Mouse (Mus musculus): ENCODE measurements around the gene Il1b.
A peak's percentile ranks its signal among the peaks of the same experiment; 100 is the strongest.

Gene Il1b

DNA sequence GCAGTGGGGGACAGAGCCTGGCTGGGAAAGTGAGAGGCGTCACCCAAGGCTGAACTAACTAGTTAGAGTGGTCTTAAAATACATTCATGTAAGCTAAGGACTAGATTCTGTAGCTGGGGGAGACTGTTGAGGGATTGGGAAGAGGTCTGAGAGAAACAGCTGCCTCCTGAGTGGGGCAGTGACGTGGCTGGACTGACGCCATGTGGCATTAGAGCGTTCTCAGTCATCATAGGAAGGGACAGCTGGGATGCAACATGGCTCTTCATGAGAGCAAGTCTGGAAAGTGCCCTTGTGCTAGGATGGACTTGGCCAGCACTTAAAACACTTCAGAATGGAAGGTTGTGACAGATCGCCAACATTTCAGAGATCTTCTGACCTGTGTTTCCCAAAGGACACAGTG lies 2.1 kb downstream of the Il1b start:
- DNase-seq (ENCODE audit: low spot score): no peak

DNA sequence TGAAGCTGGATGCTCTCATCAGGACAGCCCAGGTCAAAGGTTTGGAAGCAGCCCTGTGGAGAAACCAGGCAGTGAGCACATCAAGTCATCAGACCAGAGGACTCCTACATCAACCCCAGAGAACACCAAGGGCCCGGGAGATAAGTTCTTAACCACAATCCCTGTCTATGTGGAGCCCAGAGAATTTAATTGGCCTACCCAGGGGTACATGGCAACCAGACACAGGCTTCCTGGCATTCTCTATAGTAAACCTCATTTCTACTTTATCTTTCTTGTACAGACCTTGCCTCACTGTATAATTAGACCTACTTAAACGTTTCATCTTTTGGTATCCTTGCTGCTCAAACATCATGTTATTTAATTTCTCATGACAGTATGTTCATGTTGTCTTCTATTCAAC lies 2.8 kb downstream of the Il1b start:
- no peak for DNase-seq (ENCODE audit: low spot score)

DNA sequence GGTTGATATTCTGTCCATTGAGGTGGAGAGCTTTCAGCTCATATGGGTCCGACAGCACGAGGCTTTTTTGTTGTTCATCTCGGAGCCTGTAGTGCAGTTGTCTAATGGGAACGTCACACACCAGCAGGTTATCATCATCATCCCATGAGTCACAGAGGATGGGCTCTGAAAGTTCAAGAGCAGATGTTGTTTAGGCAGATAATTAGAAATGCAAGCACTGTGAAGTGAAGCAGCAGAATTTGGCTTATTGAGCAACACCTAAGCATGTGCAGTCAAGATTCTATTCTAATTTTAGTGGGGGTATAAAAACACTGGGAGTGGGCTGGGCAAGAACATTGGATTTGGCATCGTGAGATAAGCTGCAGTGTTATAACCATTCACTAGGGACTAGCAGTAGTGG lies 3.7 kb downstream of the Il1b start:
- DNase-seq (ENCODE audit: low spot score): no peak

DNA sequence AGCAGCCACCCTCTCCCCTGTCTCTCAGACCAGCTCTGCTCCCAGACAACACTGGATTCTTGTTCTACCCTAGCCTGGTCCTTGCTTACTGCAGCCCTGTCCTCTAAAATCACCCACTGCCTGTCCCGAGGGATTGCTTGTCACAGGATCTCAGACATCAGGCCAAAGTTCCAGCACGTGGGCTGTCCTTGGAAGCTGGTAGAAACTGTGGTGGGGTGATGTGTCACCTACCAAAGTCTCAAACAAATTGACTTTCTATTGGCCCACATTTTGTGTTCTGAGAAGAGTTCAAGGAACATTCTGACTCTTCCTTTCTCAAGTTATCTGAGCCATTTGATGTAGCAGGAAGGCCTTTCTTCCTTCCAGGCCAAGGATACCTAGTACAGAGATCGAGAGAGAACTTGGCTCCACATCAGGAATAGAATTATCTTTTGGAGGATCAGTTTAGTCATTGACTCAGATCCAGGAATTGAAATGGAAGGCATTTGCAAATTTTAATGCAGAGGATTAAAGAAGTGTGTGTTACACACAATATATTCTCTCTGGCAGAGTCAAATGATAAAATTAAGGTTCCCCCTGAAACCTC lies 9.9 kb downstream of the Il1b start:
- DNase-seq (ENCODE audit: low spot score): peak; percentile 28

DNA sequence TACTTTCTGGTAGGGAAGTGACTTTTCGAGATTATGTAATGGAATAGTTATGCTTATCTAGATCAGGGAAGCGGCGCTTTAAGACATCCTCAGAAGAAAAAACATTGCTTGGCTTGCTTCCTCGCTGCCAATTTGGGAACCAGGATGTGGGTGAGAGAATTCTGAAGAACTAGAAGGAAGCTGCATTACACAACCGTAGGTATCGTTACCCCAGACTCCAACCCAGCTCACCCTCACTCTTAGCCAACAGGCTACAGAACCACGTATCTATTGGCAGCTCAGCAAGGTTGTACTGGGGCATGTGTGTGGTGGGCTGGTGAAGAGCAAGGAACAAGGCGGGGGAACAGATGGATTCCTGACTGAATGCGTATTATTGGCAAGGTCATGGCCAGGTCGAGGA lies 10.7 kb downstream of the Il1b start:
- DNase-seq (ENCODE audit: low spot score): peak; percentile 64

DNA sequence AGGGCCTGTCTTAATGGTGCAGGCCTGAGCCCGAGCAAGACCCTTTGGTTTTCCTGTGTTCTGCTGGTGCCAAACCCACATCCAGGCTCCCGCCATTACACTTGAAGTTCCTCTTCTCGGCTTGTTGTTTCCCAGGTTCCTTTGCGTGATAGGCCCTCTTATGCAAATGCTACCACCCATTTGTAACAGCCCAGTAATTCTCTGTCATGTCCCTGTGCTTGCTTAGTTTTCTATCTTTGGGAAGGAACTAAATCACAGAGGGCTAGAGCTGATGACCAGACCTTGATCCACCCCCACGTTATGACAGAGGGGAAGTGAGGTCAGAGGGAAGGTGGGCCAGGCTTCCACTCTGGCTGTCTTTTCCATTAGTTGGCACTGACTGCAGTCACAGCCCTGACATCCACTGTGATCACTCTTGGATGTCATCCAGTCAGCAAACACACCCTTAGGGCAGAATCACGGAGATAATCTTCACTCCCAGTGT lies 32.8 kb downstream of the Il1b start:
- DNase-seq (ENCODE audit: low spot score): peak; percentile 60

DNA sequence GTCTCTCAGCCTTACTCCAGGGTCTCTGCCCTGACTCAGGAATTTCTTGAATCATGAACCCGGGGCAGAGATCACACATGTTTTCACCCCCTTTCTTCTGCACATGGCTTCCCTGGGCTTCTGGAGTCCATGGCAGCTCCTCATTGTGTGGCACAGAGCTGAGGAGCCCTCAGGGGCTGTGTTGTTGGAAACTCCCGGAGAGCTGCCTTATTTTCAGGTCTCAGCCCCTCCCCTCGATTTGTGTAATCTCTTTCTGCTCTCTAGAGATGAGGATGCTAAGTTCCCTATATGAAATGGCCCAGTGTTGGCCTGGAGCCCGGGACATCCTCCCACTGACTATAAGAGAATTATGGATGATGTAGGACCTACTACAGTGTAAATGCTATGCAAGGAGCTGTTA lies 37.5 kb downstream of the Il1b start:
- no peak for DNase-seq (ENCODE audit: low spot score)

DNA sequence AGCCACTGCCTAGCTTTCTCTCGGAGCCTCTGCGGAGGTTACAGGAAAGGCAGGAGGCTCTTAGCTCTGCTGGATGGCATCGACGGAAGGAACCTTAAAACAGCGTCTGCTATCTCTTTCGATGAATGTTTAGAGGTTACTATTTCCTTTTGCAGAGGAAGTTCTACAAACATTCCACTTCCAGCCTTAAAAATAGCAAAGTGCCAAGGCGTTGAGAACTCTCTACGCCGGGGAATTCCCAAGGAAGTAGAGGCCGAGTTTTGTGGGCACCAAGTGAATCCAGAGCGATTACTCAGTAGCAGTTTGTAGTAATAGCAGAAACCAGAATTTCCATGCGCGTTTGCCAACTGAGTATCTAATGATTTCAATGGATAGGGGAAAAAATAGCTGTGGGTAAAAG lies 40.4 kb downstream of the Il1b start:
- peak; percentile 68 for DNase-seq (ENCODE audit: low spot score)

DNA sequence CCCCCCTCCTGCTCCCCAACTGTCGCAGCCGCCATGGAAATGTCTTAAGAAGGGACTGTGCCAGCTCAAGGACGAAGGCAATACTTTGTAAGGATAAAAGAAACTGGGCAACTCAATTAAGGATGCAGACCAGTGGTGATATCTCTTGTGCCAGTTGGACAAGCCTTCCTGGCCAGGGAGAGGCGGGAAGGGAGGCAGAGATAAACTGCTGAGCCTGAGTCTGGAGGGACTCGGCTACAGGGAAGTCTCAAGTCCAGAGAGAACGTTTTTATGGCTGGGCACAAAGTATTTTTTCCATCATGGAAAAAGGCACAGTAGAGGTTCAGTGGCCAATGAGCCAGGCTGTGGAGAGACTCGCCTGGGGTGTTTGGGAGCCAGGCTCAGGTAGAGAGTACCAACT lies 40.9 kb downstream of the Il1b start:
- DNase-seq (ENCODE audit: low spot score): no peak

DNA sequence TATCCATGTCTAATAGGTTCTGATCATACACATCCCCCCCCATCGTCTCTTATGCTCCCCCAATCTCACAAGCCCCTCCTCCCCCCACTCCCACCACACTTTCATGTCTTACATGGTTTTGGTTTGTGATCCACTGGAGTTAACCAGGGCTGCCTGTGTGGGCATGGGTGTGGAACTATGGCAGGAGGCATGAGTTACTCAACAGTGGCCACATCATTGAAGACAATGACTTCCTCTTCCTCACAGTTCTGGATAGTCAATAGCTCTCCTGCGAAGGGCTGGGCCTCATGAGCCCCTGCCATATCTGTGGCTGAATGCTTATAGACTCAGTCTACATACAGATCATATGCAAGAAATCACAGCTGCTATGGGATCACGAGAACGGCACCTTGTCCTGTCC lies 42.7 kb downstream of the Il1b start:
- no peak for DNase-seq (ENCODE audit: low spot score)

DNA sequence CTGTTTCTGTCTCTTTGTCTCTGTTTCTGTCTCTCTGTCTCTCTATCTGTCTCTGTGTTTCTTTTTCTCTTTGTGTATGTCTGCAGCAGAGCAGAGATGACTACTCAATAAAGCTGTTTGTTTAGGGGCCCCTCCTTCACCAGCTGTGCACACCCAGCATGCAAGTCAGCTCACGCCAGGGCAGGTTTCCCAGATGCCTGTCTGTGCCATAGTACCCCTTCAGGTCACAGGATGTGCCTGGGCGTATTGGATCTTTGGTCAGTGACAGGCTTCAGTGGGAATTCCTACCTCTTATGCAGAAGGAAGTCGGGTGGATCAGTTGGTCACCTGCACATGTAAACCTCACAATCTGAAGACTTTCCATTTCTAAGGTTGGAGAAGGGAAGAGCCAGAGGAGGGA lies 46.7 kb downstream of the Il1b start:
- no peak for DNase-seq (ENCODE audit: low spot score)

DNA sequence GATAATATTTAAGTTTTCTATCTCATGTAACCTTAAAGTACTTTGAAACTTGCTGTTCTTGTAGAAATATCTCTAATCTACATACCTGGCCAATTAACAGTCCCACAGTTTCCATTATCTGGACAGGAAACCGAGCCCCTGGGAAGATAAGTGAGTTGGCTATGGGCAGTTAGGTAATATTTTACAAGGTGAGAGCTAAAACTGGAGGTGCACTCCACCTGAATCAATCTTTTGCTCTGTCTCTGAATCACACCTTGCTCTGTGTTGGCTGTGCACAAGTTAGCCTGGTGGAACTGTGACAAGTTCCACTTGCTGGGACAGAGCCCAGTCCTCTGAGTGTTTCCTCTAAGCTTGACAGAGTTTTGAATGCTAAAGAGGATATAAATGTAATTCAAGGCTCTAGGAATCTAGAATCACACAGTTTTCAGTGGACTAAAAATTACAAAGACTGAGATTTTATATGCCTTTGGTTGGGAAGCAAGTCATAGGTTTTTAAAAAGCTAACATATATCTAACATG lies 48.8 kb downstream of the Il1b start:
- DNase-seq (ENCODE audit: low spot score): no peak

DNA sequence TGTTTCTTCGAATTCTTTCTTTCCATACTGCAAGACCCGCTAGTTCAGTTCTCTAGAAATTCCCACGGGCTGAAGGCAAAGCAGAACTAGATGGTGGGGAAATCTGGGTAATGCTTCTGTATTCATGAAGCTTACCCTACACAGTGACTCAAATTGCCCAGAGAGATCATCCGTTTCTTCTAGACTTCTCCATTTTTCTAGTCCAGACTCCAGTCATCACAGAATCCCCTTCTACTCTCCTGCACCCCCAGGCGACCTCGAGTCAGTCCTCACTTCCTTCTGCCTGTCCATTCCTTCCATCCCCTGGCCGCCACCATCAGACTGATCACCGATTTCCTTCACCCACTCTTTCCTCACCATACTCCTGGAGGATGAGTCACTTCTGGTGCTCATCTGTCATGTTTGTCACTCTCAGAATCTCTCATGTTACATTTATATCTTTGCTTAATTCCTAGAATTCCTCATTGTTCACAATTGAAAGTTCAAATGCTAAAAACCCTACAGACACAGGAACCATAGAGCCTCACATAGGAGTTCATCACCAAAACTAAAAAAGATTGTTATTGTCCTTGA lies 50.8 kb downstream of the Il1b start:
- DNase-seq (ENCODE audit: low spot score): no peak

DNA sequence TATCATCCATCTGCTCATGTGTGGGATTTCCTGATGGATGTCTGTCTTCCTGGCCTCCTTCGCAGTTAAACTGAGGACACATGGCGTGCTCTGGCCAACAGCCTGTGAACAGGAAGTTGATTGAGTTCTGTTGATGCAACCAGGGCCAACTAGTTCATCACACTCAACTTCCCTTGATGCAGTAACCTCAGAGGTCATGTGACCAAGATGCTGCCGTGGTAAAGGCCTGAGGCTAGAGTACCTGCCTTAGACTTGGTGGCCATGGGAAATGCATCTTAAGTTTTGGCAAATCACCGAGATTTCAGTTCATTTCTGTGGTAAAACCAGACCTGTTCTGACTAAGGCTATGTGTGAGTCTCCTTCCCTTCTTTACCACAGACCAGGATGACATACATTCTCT lies 55.1 kb downstream of the Il1b start:
- peak; percentile 52 for DNase-seq (ENCODE audit: low spot score)

DNA sequence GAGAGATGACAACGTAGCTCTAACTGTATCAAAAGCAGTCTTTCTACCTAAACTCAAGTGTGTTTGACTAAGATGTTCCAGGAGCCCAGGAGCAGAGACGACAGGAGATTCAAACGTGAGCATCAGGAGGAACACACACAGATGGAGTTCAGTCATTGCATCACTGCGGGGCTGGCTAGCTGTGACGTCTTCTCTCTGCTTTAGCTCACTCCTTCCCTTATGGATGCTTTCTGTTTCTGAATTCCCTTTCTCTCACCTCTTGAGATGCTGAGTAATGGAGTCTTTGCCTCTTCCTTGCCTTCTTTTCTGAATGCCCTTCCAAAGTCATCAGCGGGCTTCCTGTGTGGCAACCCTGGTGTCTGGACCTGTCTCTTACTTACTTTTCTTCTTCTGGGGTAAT lies 56.1 kb downstream of the Il1b start:
- DNase-seq (ENCODE audit: low spot score): no peak

Measured in lung, postnatal 25 days (tissue).